Comparison of ENCODE assay signal across 21 mouse cellular contexts in genomic region chr12:38847500-38848261, GRCm38 (mm10).
"Had no signal": no experiment of that assay in that cellular context is flagged by ENCODE, and none has a peak within 500 bp of the region (broad histone marks: within the 10 kb centered on the region; RNA-seq: fewer than 3 reads in every experiment).

No protein-coding gene starts in this region.

- H3K9me3 ChIP-seq: limb, embryonic 12.5 days; limb, embryonic 15.5 days; midbrain, embryonic 12.5 days; midbrain, embryonic 15.5 days; neural tube, embryonic 13.5 days; stomach, embryonic 15.5 days had no signal

- ATAC-seq: liver, postnatal 0 days; lung, postnatal 0 days; midbrain, embryonic 15.5 days had no signal

- H3K4me2 ChIP-seq: limb, embryonic 12.5 days; limb, embryonic 15.5 days; liver, embryonic 11.5 days; lung, embryonic 14.5 days; midbrain, embryonic 12.5 days; midbrain, embryonic 15.5 days; neural tube, embryonic 13.5 days; stomach, embryonic 15.5 days had no signal

- H3K36me3 ChIP-seq: limb, embryonic 12.5 days; limb, embryonic 15.5 days; midbrain, embryonic 12.5 days; midbrain, embryonic 15.5 days; neural tube, embryonic 13.5 days; stomach, embryonic 15.5 days had no signal

- H3K27ac ChIP-seq: limb, embryonic 12.5 days; limb, embryonic 15.5 days; liver, embryonic 14.5 days; macrophage; midbrain, embryonic 12.5 days; midbrain, embryonic 15.5 days; neural tube, embryonic 13.5 days; stomach, embryonic 15.5 days had no signal

- DNase-seq: kidney, postnatal 10 days; kidney, postnatal 36 days; left cerebral cortex, postnatal 4 days; liver, postnatal 0 days; lung, embryonic 14.5 days; retina, postnatal 1 day; right cerebral cortex, postnatal 25 days; spleen, adult 18-20 months; thymus, adult 18-20 months; thymus, postnatal 36 days had no signal

- H3K4me1 ChIP-seq: midbrain, embryonic 15.5 days; stomach, embryonic 15.5 days had no signal

- H3K4me3 ChIP-seq: limb, embryonic 12.5 days; limb, embryonic 15.5 days; midbrain, embryonic 12.5 days; midbrain, embryonic 15.5 days; myocyte; neural tube, embryonic 13.5 days; stomach, embryonic 15.5 days had no signal

- H3K9ac ChIP-seq: limb, embryonic 12.5 days; limb, embryonic 15.5 days; liver, embryonic 14.5 days; liver, postnatal 0 days; lung, embryonic 14.5 days; midbrain, embryonic 12.5 days; midbrain, embryonic 15.5 days; neural tube, embryonic 13.5 days; stomach, embryonic 15.5 days had no signal

- H3K27me3 ChIP-seq: limb, embryonic 12.5 days; limb, embryonic 15.5 days; midbrain, embryonic 12.5 days; midbrain, embryonic 15.5 days; neural tube, embryonic 13.5 days; stomach, embryonic 15.5 days had no signal
